Mouse (Mus musculus): Measurements from ENCODE around the gene Lrrc8c. TPM values are rescaled to one million over a fixed set of nuclear protein-coding genes. Genes with fewer than 3 reads are reported as not detected.

Gene Lrrc8c
- total and polyA plus RNA-seq, 2 experiments from 2014 or later: 10.7 to 11.0 TPM

GRCm38 (mm10) chr5:105484247-105484646 is 34.9 kb upstream of the Lrrc8c start:
- 59% methylated on average over 6 of the region's 6 CpGs for WGBS
- Histone ChIP-seq H3K9me3 (ENCODE audit: low read length) (no peaks in the 10 kb centered on the region), H3K36me3 (ENCODE audit: insufficient read depth, low read length) (peaks cover 21% of the 10 kb centered on the region), H3K4me2 (ENCODE audit: low read depth, low read length) (no peak overlapping the region), H3K4me1 (ENCODE audit: insufficient read depth, low read length) (0 out of 2 replicates have a peak, but pooled peaks cover 4% of the 10 kb centered on the region), H3K4me3 (ENCODE audit: low read length) (no peak overlapping the region), H3K27me3 (ENCODE audit: insufficient read depth, low read length) (no peaks in the 10 kb centered on the region), H3K27ac (peak overlapping the region; percentile 20; the same call in 1 of the 2 replicates), H3K9ac (replicated peaks; ENCODE audit: low read length) (no peak overlapping the region)
- no peak for TF ChIP-seq CTCF (IDR thresholded peaks at IDR 0.05; ENCODE audit: low read depth)
- peak; percentile 68 for ATAC-seq
- DNase-seq (ENCODE audit: low spot score): peak; percentile 56

GRCm38 (mm10) chr5:105484891-105485290 is 34.3 kb upstream of the Lrrc8c start:
- DNase-seq (ENCODE audit: low spot score) (peak; percentile 36), ATAC-seq (0 out of 2 replicates have a peak, but pooled peaks have one; percentile 15)
- Histone ChIP-seq H3K4me3 (ENCODE audit: low read length) (no peak overlapping the region), H3K9ac (replicated peaks; ENCODE audit: low read length) (no peak overlapping the region), H3K27me3 (ENCODE audit: insufficient read depth, low read length) (no peaks in the 10 kb centered on the region), H3K36me3 (ENCODE audit: insufficient read depth, low read length) (peaks cover 19% of the 10 kb centered on the region), H3K27ac (0 out of 2 replicates have a peak overlapping the region, but pooled peaks have one; percentile 11), H3K9me3 (ENCODE audit: low read length) (no peaks in the 10 kb centered on the region), H3K4me1 (ENCODE audit: insufficient read depth, low read length) (0 out of 2 replicates have a peak, but pooled peaks cover 4% of the 10 kb centered on the region), H3K4me2 (ENCODE audit: low read depth, low read length) (no peak overlapping the region)
- TF ChIP-seq CTCF (IDR thresholded peaks at IDR 0.05; ENCODE audit: low read depth): no peak
- 85% methylated on average over 14 of the region's 14 CpGs for WGBS

- Histone ChIP-seq H3K27me3 (ENCODE audit: insufficient read depth, low read length) (no peaks in the 10 kb centered on the region), H3K4me2 (ENCODE audit: low read depth, low read length) (no peak overlapping the region), H3K4me3 (ENCODE audit: low read length) (no peak overlapping the region), H3K27ac (no peak overlapping the region), H3K36me3 (ENCODE audit: insufficient read depth, low read length) (no peaks in the 10 kb centered on the region), H3K9ac (replicated peaks; ENCODE audit: low read length) (no peak overlapping the region), H3K9me3 (ENCODE audit: low read length) (no peaks in the 10 kb centered on the region), H3K4me1 (ENCODE audit: insufficient read depth, low read length) (peaks cover 19% of the 10 kb centered on the region)
- no peak for TF ChIP-seq CTCF (IDR thresholded peaks at IDR 0.05; ENCODE audit: low read depth)
- ATAC-seq (no peak), DNase-seq (ENCODE audit: low spot score) (no peak)
- 75% methylated on average over 5 of the region's 5 CpGs for WGBS
Observed at GRCm38 (mm10) chr5:105490211-105490610, 29.0 kb upstream of the Lrrc8c start.

- H3K36me3 ChIP-seq (ENCODE audit: insufficient read depth, low read length): no peaks in the 10 kb centered on the region
- H3K27ac ChIP-seq: no peak overlapping the region
- no peak overlapping the region for H3K9ac ChIP-seq (replicated peaks; ENCODE audit: low read length)
- 43% methylated on average over 4 of the region's 4 CpGs for WGBS
- peak; percentile 74 for DNase-seq (ENCODE audit: low spot score)
- TF ChIP-seq CTCF (IDR thresholded peaks at IDR 0.05; ENCODE audit: low read depth): peak; percentile 74
- ATAC-seq: peak; percentile 69
- H3K27me3 ChIP-seq (ENCODE audit: insufficient read depth, low read length): no peaks in the 10 kb centered on the region
- no peak overlapping the region for H3K4me2 ChIP-seq (ENCODE audit: low read depth, low read length)
- peaks cover 25% of the 10 kb centered on the region for H3K4me1 ChIP-seq (ENCODE audit: insufficient read depth, low read length)
- no peak overlapping the region for H3K4me3 ChIP-seq (ENCODE audit: low read length)
- no peaks in the 10 kb centered on the region for H3K9me3 ChIP-seq (ENCODE audit: low read length)
Observed at GRCm38 (mm10) chr5:105491389-105491788, 27.8 kb upstream of the Lrrc8c start.

GRCm38 (mm10) chr5:105492367-105493246 is 26.6 kb upstream of the Lrrc8c start:
- Histone ChIP-seq H3K27me3 (ENCODE audit: insufficient read depth, low read length) (no peaks in the 10 kb centered on the region), H3K4me2 (ENCODE audit: low read depth, low read length) (peak overlapping the region; percentile 5; the same call in 1 of the 2 replicates), H3K4me3 (ENCODE audit: low read length) (no peak overlapping the region), H3K9me3 (ENCODE audit: low read length) (no peaks in the 10 kb centered on the region), H3K27ac (peak overlapping the region; percentile 48; the same call in 1 of the 2 replicates), H3K9ac (replicated peaks; ENCODE audit: low read length) (no peak overlapping the region), H3K36me3 (ENCODE audit: insufficient read depth, low read length) (no peaks in the 10 kb centered on the region), H3K4me1 (ENCODE audit: insufficient read depth, low read length) (peaks cover 25% of the 10 kb centered on the region)
- WGBS: 25% methylated on average over 10 of the region's 10 CpGs
- peak; percentile 60 for TF ChIP-seq CTCF (IDR thresholded peaks at IDR 0.05; ENCODE audit: low read depth)
- peak; percentile 88 for DNase-seq (ENCODE audit: low spot score)
- ATAC-seq: peak; percentile 35; the same call in 1 of the 2 replicates

- no peak for TF ChIP-seq CTCF (IDR thresholded peaks at IDR 0.05; ENCODE audit: low read depth)
- Histone ChIP-seq H3K4me1 (ENCODE audit: insufficient read depth, low read length) (peaks cover 25% of the 10 kb centered on the region), H3K4me3 (ENCODE audit: low read length) (no peak overlapping the region), H3K4me2 (ENCODE audit: low read depth, low read length) (no peak overlapping the region), H3K36me3 (ENCODE audit: insufficient read depth, low read length) (no peaks in the 10 kb centered on the region), H3K9ac (replicated peaks; ENCODE audit: low read length) (no peak overlapping the region), H3K9me3 (ENCODE audit: low read length) (no peaks in the 10 kb centered on the region), H3K27me3 (ENCODE audit: insufficient read depth, low read length) (no peaks in the 10 kb centered on the region), H3K27ac (0 out of 2 replicates have a peak overlapping the region, but pooled peaks have one; percentile 48)
- 67% methylated on average over 7 of the region's 7 CpGs for whole genome bisulfite sequencing
- DNase-seq (ENCODE audit: low spot score) (no peak), ATAC-seq (no peak)
Observed at GRCm38 (mm10) chr5:105493377-105493776, 25.8 kb upstream of the Lrrc8c start.
